Mouse (Mus musculus) heart, embryonic 13.5 days (tissue): ENCODE results near the gene 1700031F05Rik. TPM values are rescaled to one million over a fixed set of nuclear protein-coding genes. Genes with fewer than 3 reads are reported as not detected.
"Not testable (repeated sequence)": the region's sequence is repeated elsewhere in the genome, so short reads cannot be mapped to it uniquely, and the experiment has no call there.

Experiments used
- ATAC-seq: fragments of 200-750 bp; cut with Nextera tagmentation; 2 replicates; pipeline ENCODE4 v1.8.0; 2017; ENCODE audit warnings: moderate TSS enrichment; ENCODE audit not compliant: insufficient number of reproducible peaks, low FRiP score, low TSS enrichment; ENCODE audit errors: extremely low read depth
- H3K27ac ChIP-seq: fragments of 300-500 bp; sonication (generic); replicated peaks from 2 replicates; pipeline ENCODE4 v1.5.1; 2015; ENCODE audit warnings: moderate library complexity, mild to moderate bottlenecking, inconsistent platforms
- H3K27me3 ChIP-seq: fragments of 300-500 bp; sonication (generic); replicated peaks from 2 replicates; pipeline ENCODE4 v1.6.1; 2015; ENCODE audit warnings: mild to moderate bottlenecking, inconsistent platforms
- H3K36me3 ChIP-seq: fragments of 300-500 bp; sonication (generic); 2 replicates; pipeline ENCODE4 v1.6.1; 2015; ENCODE audit warnings: mild to moderate bottlenecking, inconsistent platforms
- H3K4me1 ChIP-seq: fragments of 300-500 bp; sonication (generic); 2 replicates; pipeline ENCODE4 v1.6.1; 2015; ENCODE audit warnings: inconsistent platforms
- H3K4me2 ChIP-seq: fragments of 300-500 bp; sonication (generic); 2 replicates; pipeline ENCODE4 v1.6.1; 2015; ENCODE audit warnings: inconsistent platforms, mild to moderate bottlenecking, moderate library complexity
- H3K4me3 ChIP-seq: fragments of 300-500 bp; sonication (generic); 2 replicates; pipeline ENCODE4 v1.5.1; 2015; ENCODE audit warnings: moderate library complexity, mild to moderate bottlenecking, inconsistent platforms
- H3K9ac ChIP-seq: fragments of 300-500 bp; sonication (generic); 2 replicates; pipeline ENCODE4 v1.6.1; 2015; ENCODE audit warnings: inconsistent platforms, mild to moderate bottlenecking, moderate library complexity
- H3K9me3 ChIP-seq: fragments of 300-500 bp; sonication (generic); 2 replicates; pipeline ENCODE4 v1.6.1; 2016; ENCODE audit warnings: inconsistent platforms
- WGBS: fragments of 180-500 bp; shearing (Covaris S2); methylation state at CpG from one replicate; pipeline ENCODE4 v1.1.7; 2015; ENCODE audit warnings: mixed read lengths; 5-methylcytosine and 5-hydroxymethylcytosine counted together
- polyA plus RNA-seq: library from polyadenylated mRNA; unstranded; fragments of >200 nt; fragmentation: Nextera tagmentation; extraction: Ambion mirVana; gene quantifications from 2 replicates; pipeline ENCODE4 v1.2.1, GENCODE M21; 2015

The 1700031F05Rik gene
- not detected in 2 replicates for polyA plus RNA-seq

DNA sequence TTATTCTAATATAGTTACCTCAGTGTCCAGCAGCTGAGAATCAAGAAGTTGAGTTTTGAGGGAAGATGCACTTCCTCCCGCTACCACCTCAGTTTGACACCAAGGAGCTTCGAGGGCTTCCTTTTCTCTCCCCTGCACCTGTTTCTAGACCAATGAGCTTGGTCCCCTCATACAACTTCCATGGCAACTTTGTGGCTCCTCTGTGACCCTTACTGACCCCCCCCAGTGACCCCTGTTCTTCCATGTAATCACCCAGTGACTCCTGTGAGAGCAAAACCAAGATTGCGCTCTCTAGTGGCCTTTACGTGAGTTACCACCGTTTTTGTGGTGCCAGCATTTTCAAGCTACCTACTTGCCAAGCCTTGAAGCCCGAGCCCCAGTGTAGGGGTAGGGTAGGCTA lies at the start of gene 1700031F05Rik:
TSS of gene 1700031F05Rik (minus strand) at position 101 of the 400 bp plus-strand sequence.
- Histone ChIP-seq H3K27me3 (no peaks in the 10 kb centered on the region), H3K9me3 (no peaks in the 10 kb centered on the region), H3K27ac (no peak within 1 kb of the TSS), H3K36me3 (no peaks in the 10 kb centered on the region), H3K4me2 (no peak within 1 kb of the TSS), H3K9ac (no peak within 1 kb of the TSS), H3K4me3 (no peak within 1 kb of the TSS), H3K4me1 (no peaks in the 10 kb centered on the region)
- no peak for ATAC-seq
- WGBS, result 82% methylated on average over 6 of the region's 6 CpGs

- H3K4me1 ChIP-seq, H3K9ac ChIP-seq, H3K36me3 ChIP-seq, H3K4me3 ChIP-seq, H3K27me3 ChIP-seq, H3K9me3 ChIP-seq, H3K4me2 ChIP-seq, ATAC-seq, H3K27ac ChIP-seq: not testable (repeated sequence)
- 45% methylated on average over 1 of the region's 1 CpGs for WGBS
Observed at GRCm38 (mm10) chrX:102914823-102915222, 47.1 kb upstream of the 1700031F05Rik start.

GRCm38 (mm10) chrX:102908587-102908986 lies 40.8 kb upstream of the 1700031F05Rik start, which contains the start of the genes Dmrtc1a and 1700011M02Rik:
Gene Dmrtc1a (minus strand): TSS chrX:102908687.
Gene 1700011M02Rik (plus strand): TSS chrX:102908905.
- H3K4me1 ChIP-seq, H3K9ac ChIP-seq, H3K36me3 ChIP-seq, H3K9me3 ChIP-seq, H3K27ac ChIP-seq, ATAC-seq, H3K4me3 ChIP-seq, H3K4me2 ChIP-seq: not testable (repeated sequence)
- 85% methylated on average over 9 of the region's 9 CpGs for WGBS
- peaks cover 14% of the 10 kb centered on the region for H3K27me3 ChIP-seq

DNA sequence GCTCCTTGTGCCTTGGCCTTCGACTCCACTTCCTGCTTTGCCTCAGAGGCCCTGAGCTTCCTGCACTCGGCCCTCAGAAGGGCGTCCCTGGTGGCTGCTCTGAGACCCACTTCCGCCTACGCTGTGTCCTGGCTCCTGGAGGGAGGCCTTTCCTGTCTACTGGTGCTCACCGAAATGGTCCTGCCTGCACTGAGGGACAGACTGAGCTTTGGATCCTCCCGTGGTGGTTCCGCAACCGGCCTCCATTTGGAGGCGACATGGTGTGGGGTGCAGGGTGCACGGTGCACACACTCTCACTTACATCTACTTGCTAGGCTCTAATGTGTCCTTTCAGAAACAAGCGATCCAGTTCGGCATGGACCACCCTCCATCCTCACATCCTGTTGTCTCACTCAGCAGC lies 13.3 kb downstream of the 1700031F05Rik start, which contains the start of gene Dmrtc1c2:
TSS of gene Dmrtc1c2 (minus strand) at position 101 of the 400 bp plus-strand sequence.
- not testable (repeated sequence) for H3K27ac ChIP-seq, H3K9ac ChIP-seq, H3K4me3 ChIP-seq, H3K9me3 ChIP-seq, ATAC-seq, H3K4me2 ChIP-seq, H3K4me1 ChIP-seq, H3K36me3 ChIP-seq, H3K27me3 ChIP-seq
- WGBS, result no CpG with 5 or more reads among the region's 13 CpGs

DNA sequence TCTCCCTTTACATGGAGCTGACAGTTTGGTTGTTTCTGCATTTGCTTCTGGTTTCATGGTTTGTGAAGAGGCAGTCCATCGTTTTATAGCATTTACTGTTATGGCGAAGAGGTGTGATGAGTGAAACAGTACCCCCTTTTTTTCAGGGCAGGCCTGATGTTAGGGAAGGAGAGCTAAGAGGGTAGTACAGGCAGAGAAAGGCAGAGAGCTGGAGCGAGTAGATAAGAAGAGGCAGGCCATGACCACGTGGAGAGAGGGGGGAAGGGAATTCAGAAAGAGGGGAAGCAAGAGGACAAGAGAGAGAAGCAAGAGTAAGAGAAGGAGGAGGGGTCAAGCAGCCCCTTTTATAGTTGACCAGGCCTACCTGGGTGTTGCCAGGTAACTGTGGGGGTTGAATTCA lies 55.5 kb downstream of the 1700031F05Rik start:
- H3K27ac ChIP-seq, result no peak overlapping the region

More for the DNA sequence above, 55.5 kb downstream of the 1700031F05Rik start:
- no peak for ATAC-seq
- no peaks in the 10 kb centered on the region for H3K9me3 ChIP-seq
- H3K4me3 ChIP-seq, result no peak overlapping the region
- no peaks in the 10 kb centered on the region for H3K4me1 ChIP-seq
- 52% methylated on average over 3 of the region's 4 CpGs for WGBS
- H3K27me3 ChIP-seq, result peaks cover 15% of the 10 kb centered on the region; the same call in 1 of the 2 replicates
- no peak overlapping the region for H3K9ac ChIP-seq
- H3K4me2 ChIP-seq, result no peak overlapping the region
- no peaks in the 10 kb centered on the region for H3K36me3 ChIP-seq

Other genes with a start within 250 kb of the 1700031F05Rik start
- gene Phka1, start 223.7 kb downstream of the 1700031F05Rik start, polyA plus RNA-seq, result 9.1 and 9.7 TPM in 2 replicates
- not detected in 2 replicates for gene Gm3880, start 181.0 kb downstream of the 1700031F05Rik start, polyA plus RNA-seq
- not detected in 2 replicates for gene Gm9112, start 160.3 kb downstream of the 1700031F05Rik start, polyA plus RNA-seq
- gene Dmrtc1b, start 160.1 kb downstream of the 1700031F05Rik start, polyA plus RNA-seq, result not detected in 2 replicates
- gene Dmrtc1c1, start 65.0 kb downstream of the 1700031F05Rik start, polyA plus RNA-seq, result not detected in 2 replicates
- gene Dmrtc1c2, start 13.4 kb downstream of the 1700031F05Rik start, polyA plus RNA-seq, result not detected in 2 replicates
- gene Dmrtc1a, start 40.7 kb upstream of the 1700031F05Rik start, polyA plus RNA-seq, result 0.27 and 0.43 TPM in 2 replicates
- not detected in 2 replicates for gene 1700011M02Rik, start 40.9 kb upstream of the 1700031F05Rik start, polyA plus RNA-seq
- gene 1700018G05Rik, start 60.4 kb upstream of the 1700031F05Rik start, polyA plus RNA-seq, result not detected in 2 replicates